Mouse (Mus musculus) small intestine, adult 2 months (tissue): ENCODE data around the gene Med13l.

Experiments used
- CTCF ChIP-seq: fragments of 200-500 bp; IDR thresholded peaks from 2 replicates; pipeline ENCODE4 v1.5.1; 2012; ENCODE audit warnings: low read depth, mild to moderate bottlenecking, control low read depth, inconsistent platforms, low read length, moderate library complexity, mixed read lengths; ENCODE audit not compliant: insufficient replicate concordance, insufficient read length; ENCODE audit errors: extremely low read depth
- POLR2A ChIP-seq: fragments of 200-500 bp; IDR thresholded peaks from 2 replicates; pipeline ENCODE4 v1.6.1; 2012; ENCODE audit warnings: low read depth, mild to moderate bottlenecking, control low read depth, inconsistent platforms, low read length, moderate library complexity

DNA sequence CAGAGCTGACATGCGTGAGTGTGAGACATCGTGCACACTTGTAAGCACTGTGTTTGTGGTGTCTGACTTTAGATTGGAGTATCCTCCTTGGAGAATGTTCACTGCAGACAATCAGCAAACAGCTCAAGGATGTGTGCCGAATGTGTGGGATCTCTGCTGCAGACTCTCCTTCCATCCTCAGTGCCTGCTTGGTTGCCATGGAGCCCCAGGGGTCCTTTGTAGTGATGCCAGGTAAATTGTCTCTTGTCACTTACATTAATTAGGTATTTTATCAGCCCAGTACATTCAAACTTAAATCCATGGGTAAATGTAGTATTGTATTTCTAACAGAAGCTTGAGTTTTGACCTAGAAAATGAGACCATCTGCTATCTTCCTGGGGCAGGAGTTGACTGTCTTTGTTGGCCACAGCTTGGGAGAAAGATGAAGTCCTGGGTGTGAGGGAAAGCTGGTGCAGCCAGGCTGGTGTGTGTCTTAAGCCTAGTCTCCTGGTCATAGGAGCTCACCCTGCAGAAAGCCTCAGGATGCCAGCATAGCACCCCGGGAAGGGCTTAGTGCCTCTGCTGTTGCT lies 193.8 kb downstream of the Med13l start:
- TF ChIP-seq CTCF = no peak
- no peak for TF ChIP-seq POLR2A
